Mouse (Mus musculus) cortical plate, adult 2 months (tissue): ENCODE results near the gene Peli3. TPM values are rescaled to one million over a fixed set of nuclear protein-coding genes. Genes with fewer than 3 reads are reported as not detected.
"Not testable (repeated sequence)": the region's sequence is repeated elsewhere in the genome, so short reads cannot be mapped to it uniquely, and the experiment has no call there.

Source experiments
- H3K27ac ChIP-seq: fragments of 200-500 bp; 2 replicates; pipeline ENCODE4 v1.5.1; 2012; ENCODE audit warnings: low read length, control low read depth, inconsistent platforms; ENCODE audit not compliant: insufficient read depth
- H3K4me1 ChIP-seq: fragments of 200-500 bp; 2 replicates; pipeline ENCODE4 v1.6.1; 2011; ENCODE audit warnings: low read length; ENCODE audit not compliant: control insufficient read depth, insufficient read depth
- H3K4me3 ChIP-seq: fragments of 200-500 bp; 2 replicates; pipeline ENCODE4 v1.5.1; 2011; ENCODE audit warnings: mild to moderate bottlenecking, low read length, control low read depth; ENCODE audit not compliant: insufficient read depth
- CTCF ChIP-seq: fragments of 200-500 bp; IDR thresholded peaks from 2 replicates; pipeline ENCODE4 v1.5.1; 2011; ENCODE audit warnings: mild to moderate bottlenecking, control low read depth, low read length; ENCODE audit not compliant: insufficient read depth; ENCODE audit errors: extremely low read depth
- POLR2A ChIP-seq: fragments of 200-500 bp; IDR thresholded peaks from 2 replicates; pipeline ENCODE4 v1.6.1; 2011; ENCODE audit warnings: mild to moderate bottlenecking, low read length, control low read depth; ENCODE audit not compliant: insufficient read depth; ENCODE audit errors: extremely low read depth
- polyA plus RNA-seq: library from polyadenylated mRNA; depleted of rRNA; stranded (reverse); fragments of >200 nt; gene quantifications from 2 replicates; pipeline ENCODE4 v1.2.3, GENCODE M21; 2012; rRNA removed

Peli3 gene
- polyA plus RNA-seq: 15.8 and 19.5 TPM in 2 replicates

- TF ChIP-seq POLR2A (no peak), CTCF (no peak)
- H3K4me1 ChIP-seq: no peaks in the 10 kb centered on the region
- H3K4me3 ChIP-seq: peak within 1 kb of the TSS; percentile 56
- H3K27ac ChIP-seq: 0 out of 2 replicates have a peak within 1 kb of the TSS, but pooled peaks have one; percentile 6
Measured at GRCm38 (mm10) chr19:4942551-4943252, at the start of gene Peli3. Peli3 (minus strand) TSS chr19:4943127.

GRCm38 (mm10) chr19:4992371-4992770 is 49.4 kb upstream of the Peli3 start:
- no peak for TF ChIP-seq POLR2A
- no peak for TF ChIP-seq CTCF
- H3K4me1 ChIP-seq: peaks cover 17% of the 10 kb centered on the region
- H3K27ac ChIP-seq: peak overlapping the region; percentile 97

GRCm38 (mm10) chr19:4990716-4991115 is 47.8 kb upstream of the Peli3 start:
- peaks cover 12% of the 10 kb centered on the region for H3K4me1 ChIP-seq
- TF ChIP-seq CTCF (no peak), POLR2A (no peak)
- peak overlapping the region; percentile 81 for H3K27ac ChIP-seq
- peak overlapping the region; percentile 13 for H3K4me3 ChIP-seq

More at GRCm38 (mm10) chr19:4992371-4992770, 49.4 kb upstream of the Peli3 start:
- no peak overlapping the region for H3K4me3 ChIP-seq

GRCm38 (mm10) chr19:4990256-4990625 is 47.3 kb upstream of the Peli3 start, which contains the start of gene Npas4:
Npas4 (minus strand) TSS chr19:4990316.
- H3K4me1 ChIP-seq: peaks cover 12% of the 10 kb centered on the region
- peak within 1 kb of the TSS; percentile 80 for H3K4me3 ChIP-seq
- TF ChIP-seq POLR2A (no peak), CTCF (no peak)
- peak within 1 kb of the TSS; percentile 81 for H3K27ac ChIP-seq

GRCm38 (mm10) chr19:4989434-4990255 is 46.7 kb upstream of the Peli3 start:
- Histone ChIP-seq H3K4me3 (peak overlapping the region; percentile 80), H3K27ac (peak overlapping the region; percentile 80), H3K4me1 (peaks cover 7% of the 10 kb centered on the region)
- TF ChIP-seq CTCF (no peak), POLR2A (peak; percentile 99)

- Histone ChIP-seq H3K27ac (0 out of 2 replicates have a peak overlapping the region, but pooled peaks have one; percentile 51), H3K4me1 (peaks cover 7% of the 10 kb centered on the region), H3K4me3 (peak overlapping the region; percentile 80)
- peak; percentile 6; the same call in 1 of the 2 replicates for TF ChIP-seq POLR2A
- no peak for TF ChIP-seq CTCF
Measured at GRCm38 (mm10) chr19:4989013-4989412, 46.1 kb upstream of the Peli3 start.

- no peak overlapping the region for H3K27ac ChIP-seq
- no peaks in the 10 kb centered on the region for H3K4me1 ChIP-seq
- TF ChIP-seq CTCF: peak; percentile 87
- TF ChIP-seq POLR2A: no peak
- H3K4me3 ChIP-seq: no peak overlapping the region
Measured at GRCm38 (mm10) chr19:4981767-4982166, 38.8 kb upstream of the Peli3 start.

- no peak overlapping the region for H3K4me3 ChIP-seq
- TF ChIP-seq CTCF: peak; percentile 35
- TF ChIP-seq POLR2A: no peak
- no peak overlapping the region for H3K27ac ChIP-seq
- no peaks in the 10 kb centered on the region for H3K4me1 ChIP-seq
Measured at GRCm38 (mm10) chr19:4968236-4968635, 25.3 kb upstream of the Peli3 start.

- H3K4me3 ChIP-seq: peak within 1 kb of the TSS; percentile 68
- H3K27ac ChIP-seq: peak within 1 kb of the TSS; percentile 47; the same call in 1 of the 2 replicates
Measured at GRCm38 (mm10) chr19:4961928-4962601, 19.1 kb upstream of the Peli3 start, which contains the start of gene Mrpl11. Mrpl11 (plus strand) TSS chr19:4962147.

GRCm38 (mm10) chr19:4948641-4949040 is 5.7 kb upstream of the Peli3 start:
- H3K4me3 ChIP-seq, H3K4me1 ChIP-seq, H3K27ac ChIP-seq: not testable (repeated sequence)

More at GRCm38 (mm10) chr19:4961928-4962601, 19.1 kb upstream of the Peli3 start, which contains the start of gene Mrpl11:
- H3K4me1 ChIP-seq: no peaks in the 10 kb centered on the region
- TF ChIP-seq CTCF (peak; percentile 80), POLR2A (peak; percentile 40; the same call in 1 of the 2 replicates)
